Mouse (Mus musculus) midbrain, embryonic 13.5 days (tissue): ENCODE measurements around the gene Snd1. TPM values are rescaled to one million over a fixed set of nuclear protein-coding genes. Genes with fewer than 3 reads are reported as not detected.

Experiments
- polyA plus RNA-seq: library from polyadenylated mRNA; unstranded; fragments of >200 nt; fragmentation: Nextera tagmentation; extraction: Ambion mirVana; gene quantifications from 2 replicates; pipeline ENCODE4 v1.2.1, GENCODE M21; 2015

Snd1 gene
- polyA plus RNA-seq, 1 experiment from 2014 or later = 86.5 TPM

Other genes with a start within 250 kb of the Snd1 start
- 24.1 and 28.6 TPM in 2 replicates for gene Zfp800, start 77.1 kb upstream of the Snd1 start, polyA plus RNA-seq
- 357 and 363 TPM in 2 replicates for gene Arf5, start 51.6 kb upstream of the Snd1 start, polyA plus RNA-seq
- 0.16 TPM in 1 of 2 replicates, not detected in the other for gene Fscn3, start 47.4 kb upstream of the Snd1 start, polyA plus RNA-seq
- gene Gcc1, start 46.7 kb upstream of the Snd1 start, polyA plus RNA-seq = 13.2 and 14.2 TPM in 2 replicates
- gene Pax4, start 25.8 kb upstream of the Snd1 start, polyA plus RNA-seq = not detected in 2 replicates